Mouse (Mus musculus) kidney, embryonic 16.5 days (tissue): Measurements from ENCODE around the gene Narfl. TPM values are rescaled to one million over a fixed set of nuclear protein-coding genes. Genes with fewer than 3 reads are reported as not detected.

Experiments
- ATAC-seq: fragments of 200-750 bp; cut with Nextera tagmentation; 2 replicates; pipeline ENCODE4 v1.8.0; 2017; ENCODE audit warnings: moderate TSS enrichment; ENCODE audit not compliant: low FRiP score, low TSS enrichment
- H3K27ac ChIP-seq: fragments of 300-500 bp; sonication (generic); 2 replicates; pipeline ENCODE4 v1.5.1; 2014; ENCODE audit warnings: low read length
- H3K27me3 ChIP-seq: fragments of 300-500 bp; sonication (generic); 2 replicates; pipeline ENCODE4 v1.6.1; 2014; ENCODE audit warnings: low read length, control low read depth, mixed read lengths; ENCODE audit not compliant: insufficient read depth
- H3K36me3 ChIP-seq: fragments of 300-500 bp; sonication (generic); 2 replicates; pipeline ENCODE4 v1.6.1; 2014; ENCODE audit warnings: low read length, control low read depth, mixed read lengths; ENCODE audit not compliant: insufficient read depth
- H3K4me1 ChIP-seq: fragments of 300-500 bp; sonication (generic); 2 replicates; pipeline ENCODE4 v1.6.1; 2014; ENCODE audit warnings: low read length, control low read depth, mixed read lengths; ENCODE audit not compliant: insufficient read depth
- H3K4me2 ChIP-seq: fragments of 300-500 bp; sonication (generic); replicated peaks from 2 replicates; pipeline ENCODE4 v1.6.1; 2014; ENCODE audit warnings: low read depth, low read length
- H3K4me3 ChIP-seq: fragments of 300-500 bp; sonication (generic); 2 replicates; pipeline ENCODE4 v1.5.1; 2014; ENCODE audit warnings: mild to moderate bottlenecking, low read length
- H3K9ac ChIP-seq: fragments of 300-500 bp; sonication (generic); replicated peaks from 2 replicates; pipeline ENCODE4 v1.6.1; 2014; ENCODE audit warnings: low read length
- H3K9me3 ChIP-seq: fragments of 300-500 bp; sonication (generic); 2 replicates; pipeline ENCODE4 v1.6.1; 2016; ENCODE audit warnings: low read length, control low read depth
- WGBS: fragments of 180-500 bp; shearing (Covaris S2); extraction: QIAGEN DNeasy Blood & Tissue Kit; methylation state at CpG from one replicate; pipeline ENCODE4 v1.1.7; 2014; 5-methylcytosine and 5-hydroxymethylcytosine counted together
- polyA plus RNA-seq: library from polyadenylated mRNA; unstranded; fragments of >200 nt; fragmentation: Nextera tagmentation; extraction: Ambion mirVana; gene quantifications from 2 replicates; pipeline ENCODE4 v1.2.1, GENCODE M21; 2015

Gene Narfl
- polyA plus RNA-seq, 1 experiment from 2014 or later = 39.2 TPM

DNA sequence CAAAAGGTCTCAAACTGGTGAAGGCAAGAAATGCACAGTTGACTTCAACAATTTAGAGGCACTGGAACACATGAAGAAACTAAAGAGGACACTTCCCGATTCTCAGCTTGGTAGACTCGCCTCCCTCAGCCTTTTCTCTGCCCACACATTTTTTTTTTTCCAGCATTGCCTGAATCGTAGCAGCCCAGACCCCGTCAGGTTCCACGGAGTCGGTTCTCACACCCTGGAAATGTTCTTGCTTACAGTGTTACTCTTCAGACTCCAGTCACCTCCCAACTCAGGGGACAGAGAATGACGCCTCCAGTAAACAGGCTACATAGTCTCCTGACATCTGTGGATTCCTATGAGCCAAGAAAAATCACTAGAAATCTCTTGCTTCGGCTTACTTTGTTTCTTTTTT, 13.4 kb upstream of the Narfl start:
- 74% methylated on average over 8 of the region's 8 CpGs for WGBS

DNA sequence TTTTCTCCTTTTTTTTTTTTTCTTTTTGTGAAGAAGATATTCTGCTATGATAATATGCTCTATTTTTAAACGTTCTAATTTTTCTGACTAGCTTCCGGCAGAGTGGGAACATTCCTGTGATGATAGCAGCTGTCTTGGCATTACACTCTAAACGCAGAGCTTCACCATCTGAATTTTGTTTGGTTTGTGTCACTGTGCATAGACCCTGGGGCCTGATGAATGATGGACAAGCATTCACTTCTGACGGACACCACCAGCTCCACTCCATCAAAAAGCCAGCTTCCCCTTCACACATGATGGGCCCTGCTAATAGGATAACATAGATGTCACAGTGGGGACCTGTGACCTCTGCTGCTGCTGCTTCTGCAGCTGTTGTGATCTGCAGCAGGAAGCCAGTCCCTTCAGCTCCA, 12.0 kb upstream of the Narfl start:
- no peaks in the 10 kb centered on the region for H3K4me1 ChIP-seq
- no peak overlapping the region for H3K4me3 ChIP-seq
- no peaks in the 10 kb centered on the region for H3K36me3 ChIP-seq
- no peak overlapping the region for H3K9ac ChIP-seq
- no peak overlapping the region for H3K4me2 ChIP-seq
- no peaks in the 10 kb centered on the region for H3K9me3 ChIP-seq
- ATAC-seq = no peak
- WGBS = 55% methylated on average over 4 of the region's 4 CpGs
- H3K27ac ChIP-seq = no peak overlapping the region
- H3K27me3 ChIP-seq = no peaks in the 10 kb centered on the region

More for the DNA sequence above, 13.4 kb upstream of the Narfl start:
- Histone ChIP-seq H3K4me1 (no peaks in the 10 kb centered on the region), H3K36me3 (no peaks in the 10 kb centered on the region), H3K9ac (no peak overlapping the region), H3K4me3 (no peak overlapping the region), H3K27ac (no peak overlapping the region), H3K9me3 (no peaks in the 10 kb centered on the region), H3K27me3 (no peaks in the 10 kb centered on the region), H3K4me2 (no peak overlapping the region)
- no peak for ATAC-seq

DNA sequence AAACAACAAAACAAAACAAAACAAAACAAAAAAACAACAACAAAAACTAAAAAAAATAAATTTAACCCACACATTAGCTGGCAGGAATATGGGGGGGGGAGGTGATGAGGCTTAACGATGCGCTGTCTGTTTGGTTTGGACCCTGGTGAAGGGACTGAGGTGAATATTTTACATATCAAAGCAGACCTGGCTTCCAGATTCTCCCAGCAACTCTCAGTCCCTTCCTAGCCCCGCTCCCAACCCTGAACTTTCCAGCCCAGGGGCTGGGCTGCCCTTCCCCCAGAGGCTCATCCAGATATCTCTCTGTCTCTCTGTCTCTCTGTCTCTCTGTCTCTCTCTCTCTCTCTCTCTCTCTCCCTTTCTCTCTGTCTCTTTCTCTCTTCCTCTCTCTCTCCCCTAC, 11.0 kb upstream of the Narfl start:
- H3K9ac ChIP-seq = no peak overlapping the region
- 0 out of 2 replicates have a peak, but pooled peaks cover 2% of the 10 kb centered on the region for H3K27me3 ChIP-seq
- H3K36me3 ChIP-seq = no peaks in the 10 kb centered on the region
- no peaks in the 10 kb centered on the region for H3K4me1 ChIP-seq
- H3K27ac ChIP-seq = no peak overlapping the region
- WGBS = 31% methylated on average over 3 of the region's 3 CpGs
- H3K4me2 ChIP-seq = no peak overlapping the region
- ATAC-seq = no peak
- no peak overlapping the region for H3K4me3 ChIP-seq
- no peaks in the 10 kb centered on the region for H3K9me3 ChIP-seq

DNA sequence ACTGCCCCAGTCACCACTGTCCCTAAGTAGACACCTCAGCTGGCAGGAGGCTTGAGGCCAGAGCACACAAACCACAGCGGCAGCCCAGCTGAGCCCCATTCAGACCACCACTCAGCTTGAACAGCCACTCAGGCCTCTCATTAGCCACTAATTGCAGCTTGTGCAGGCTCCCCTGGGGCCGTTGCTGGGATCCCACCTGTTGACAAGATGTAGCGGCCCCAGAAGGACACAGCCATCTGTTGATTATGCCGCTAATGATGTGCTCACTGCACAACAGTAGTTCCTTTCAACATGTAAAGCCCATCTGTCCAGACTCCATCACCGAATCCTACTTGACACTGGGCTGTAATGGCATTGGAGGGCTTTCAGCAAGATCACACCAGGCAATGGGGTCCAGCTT, 7.7 kb upstream of the Narfl start:
- no peak for ATAC-seq
- no peaks in the 10 kb centered on the region for H3K9me3 ChIP-seq
- H3K27me3 ChIP-seq = peaks cover 12% of the 10 kb centered on the region; the same call in 1 of the 2 replicates
- H3K9ac ChIP-seq = no peak overlapping the region
- H3K4me1 ChIP-seq = no peaks in the 10 kb centered on the region
- no peak overlapping the region for H3K27ac ChIP-seq
- no peaks in the 10 kb centered on the region for H3K36me3 ChIP-seq
- no peak overlapping the region for H3K4me2 ChIP-seq
- H3K4me3 ChIP-seq = no peak overlapping the region
- WGBS = 54% methylated on average over 5 of the region's 5 CpGs

DNA sequence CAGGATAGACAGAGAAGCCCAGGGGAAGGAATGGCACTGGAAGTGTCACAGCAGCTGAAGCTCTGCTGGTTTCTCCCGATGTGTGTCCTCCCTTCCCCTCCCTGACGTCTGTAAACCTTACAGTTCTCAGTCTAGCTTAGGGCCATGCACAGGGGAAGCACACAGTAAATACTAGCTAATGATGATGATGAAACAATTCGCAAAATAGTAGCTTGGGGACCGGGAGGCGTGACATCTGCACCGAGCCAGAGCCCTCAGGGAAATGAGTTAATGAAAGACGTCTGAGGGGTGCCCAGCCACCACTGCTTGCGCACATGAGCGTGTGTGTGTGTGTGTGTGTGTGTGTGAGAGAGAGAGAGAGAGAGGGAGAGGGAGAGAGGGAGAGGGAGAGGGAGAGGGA, 4.2 kb upstream of the Narfl start:
- no peak overlapping the region for H3K27ac ChIP-seq
- no peak for ATAC-seq
- no peaks in the 10 kb centered on the region for H3K36me3 ChIP-seq
- no peaks in the 10 kb centered on the region for H3K9me3 ChIP-seq
- H3K9ac ChIP-seq = no peak overlapping the region
- H3K4me2 ChIP-seq = no peak overlapping the region
- 48% methylated on average over 9 of the region's 9 CpGs for WGBS
- H3K4me3 ChIP-seq = no peak overlapping the region
- H3K27me3 ChIP-seq = peaks cover 12% of the 10 kb centered on the region; the same call in 1 of the 2 replicates
- H3K4me1 ChIP-seq = peaks cover 4% of the 10 kb centered on the region

DNA sequence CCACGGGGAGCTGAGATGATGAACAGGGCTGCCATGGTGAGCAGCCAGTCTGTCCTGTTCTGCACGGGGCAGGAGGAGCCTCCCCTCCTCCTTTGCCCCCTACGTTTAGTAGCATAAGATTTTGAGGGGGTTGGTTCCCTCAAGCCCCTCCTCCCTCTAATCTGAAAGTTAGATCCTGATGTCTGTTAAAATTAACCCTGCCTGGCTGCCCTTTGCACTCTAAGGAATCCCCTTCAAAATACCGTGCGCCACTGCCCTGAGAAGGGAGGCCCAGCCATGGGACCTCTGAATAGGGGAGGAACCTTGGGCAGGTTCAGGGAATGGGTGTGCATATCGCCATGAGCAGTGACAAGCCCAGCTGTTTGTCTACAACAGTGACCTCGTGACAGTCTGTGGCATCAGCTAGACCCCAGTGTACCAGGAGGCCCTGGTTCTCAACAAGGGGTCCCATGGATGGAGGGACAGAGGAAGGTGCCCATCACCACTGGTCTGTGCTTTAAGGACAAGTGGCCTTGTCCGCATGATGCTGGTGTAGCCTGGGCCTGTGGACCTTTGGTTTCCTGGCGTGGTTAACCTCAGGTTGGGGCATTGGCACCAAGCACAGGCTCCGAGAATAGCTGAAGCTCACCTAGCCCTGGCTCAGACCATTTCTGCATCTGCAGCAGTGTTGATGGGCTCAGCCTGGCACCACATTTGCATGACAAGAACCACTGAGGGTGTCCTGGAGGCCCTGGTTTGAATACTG, 1.9 kb downstream of the Narfl start:
- peak; percentile 33; the same call in 1 of the 2 replicates for ATAC-seq
- Histone ChIP-seq H3K4me1 (peaks cover 8% of the 10 kb centered on the region), H3K27ac (no peak overlapping the region), H3K9ac (no peak overlapping the region), H3K4me3 (no peak overlapping the region), H3K27me3 (no peaks in the 10 kb centered on the region), H3K9me3 (no peaks in the 10 kb centered on the region), H3K4me2 (no peak overlapping the region), H3K36me3 (peaks cover 19% of the 10 kb centered on the region)
- 69% methylated on average over 10 of the region's 10 CpGs for WGBS

DNA sequence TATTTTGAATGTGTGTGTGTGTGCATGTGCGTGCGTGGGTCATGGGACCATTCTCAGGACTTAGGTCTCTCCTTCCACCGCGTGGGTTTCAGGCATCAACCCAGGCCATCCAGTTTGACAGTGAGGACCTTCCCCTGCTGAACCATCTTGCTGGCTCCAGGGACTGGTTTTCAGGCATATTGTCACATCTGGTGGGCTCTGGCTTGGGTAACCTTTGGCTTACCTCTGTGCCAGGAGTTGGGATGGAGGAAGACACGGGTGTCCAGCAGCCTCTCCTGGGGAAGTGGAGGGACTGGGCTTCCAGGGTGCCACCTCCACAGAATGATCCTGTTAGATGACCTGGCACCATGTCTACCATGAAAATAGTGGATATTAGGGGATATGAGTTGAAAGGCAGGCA, 4.4 kb downstream of the Narfl start:
- ATAC-seq = no peak
- WGBS = 94% methylated on average over 5 of the region's 5 CpGs
- H3K9me3 ChIP-seq = no peaks in the 10 kb centered on the region
- no peak overlapping the region for H3K4me3 ChIP-seq
- H3K4me2 ChIP-seq = no peak overlapping the region
- H3K27me3 ChIP-seq = no peaks in the 10 kb centered on the region
- H3K36me3 ChIP-seq = peaks cover 41% of the 10 kb centered on the region
- no peak overlapping the region for H3K27ac ChIP-seq
- peaks cover 8% of the 10 kb centered on the region for H3K4me1 ChIP-seq
- H3K9ac ChIP-seq = no peak overlapping the region

DNA sequence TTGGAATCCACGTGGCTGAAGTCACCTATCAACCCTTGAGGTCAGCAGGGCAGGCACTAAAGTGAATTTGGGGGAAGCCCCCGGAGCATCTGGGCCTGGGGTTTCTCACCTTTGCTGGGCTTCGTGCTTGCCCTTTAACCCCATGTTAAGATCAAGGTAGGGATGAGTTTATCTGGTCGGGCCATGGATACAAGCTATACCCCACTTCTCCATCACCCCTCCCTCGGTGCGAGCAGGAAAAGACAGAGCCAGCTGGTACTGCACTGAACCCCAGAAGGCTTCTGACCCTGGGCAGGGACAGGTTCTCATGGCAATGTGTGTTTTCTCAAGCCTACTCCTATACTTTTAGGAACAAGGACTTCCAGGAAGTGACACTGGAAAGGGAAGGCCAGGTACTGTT, 7.8 kb downstream of the Narfl start:
- peaks cover 45% of the 10 kb centered on the region for H3K36me3 ChIP-seq
- 70% methylated on average over 6 of the region's 6 CpGs for WGBS
- H3K4me3 ChIP-seq = no peak overlapping the region
- no peak overlapping the region for H3K27ac ChIP-seq
- no peaks in the 10 kb centered on the region for H3K27me3 ChIP-seq
- H3K9me3 ChIP-seq = no peaks in the 10 kb centered on the region
- ATAC-seq = no peak
- H3K4me1 ChIP-seq = peaks cover 16% of the 10 kb centered on the region
- no peak overlapping the region for H3K4me2 ChIP-seq
- no peak overlapping the region for H3K9ac ChIP-seq

DNA sequence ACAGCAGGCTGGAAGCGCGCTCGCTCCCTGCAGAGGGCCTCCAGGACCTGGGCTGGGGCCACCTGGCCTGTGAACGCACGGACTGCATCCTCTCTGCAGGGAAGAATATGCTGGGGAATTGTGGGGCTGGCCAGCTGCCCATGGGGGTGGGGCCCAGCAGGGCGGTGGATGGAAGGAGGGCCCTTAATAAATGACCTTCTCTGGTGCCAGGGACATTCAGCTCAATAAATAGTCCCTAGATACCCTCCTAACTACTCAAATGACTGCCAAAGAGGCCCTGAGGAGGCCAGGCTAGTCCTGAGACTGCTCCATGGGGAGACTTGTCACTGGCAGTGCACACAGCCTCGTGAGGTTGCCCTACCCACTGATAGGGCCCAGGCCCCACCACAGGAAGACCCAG, 9.5 kb downstream of the Narfl start:
- H3K36me3 ChIP-seq = peaks cover 36% of the 10 kb centered on the region
- no peak overlapping the region for H3K4me3 ChIP-seq
- H3K27me3 ChIP-seq = no peaks in the 10 kb centered on the region
- ATAC-seq = no peak
- peaks cover 16% of the 10 kb centered on the region for H3K4me1 ChIP-seq
- H3K9me3 ChIP-seq = no peaks in the 10 kb centered on the region
- H3K27ac ChIP-seq = no peak overlapping the region
- no peak overlapping the region for H3K9ac ChIP-seq
- H3K4me2 ChIP-seq = no peak overlapping the region
- 81% methylated on average over 7 of the region's 7 CpGs for WGBS

DNA sequence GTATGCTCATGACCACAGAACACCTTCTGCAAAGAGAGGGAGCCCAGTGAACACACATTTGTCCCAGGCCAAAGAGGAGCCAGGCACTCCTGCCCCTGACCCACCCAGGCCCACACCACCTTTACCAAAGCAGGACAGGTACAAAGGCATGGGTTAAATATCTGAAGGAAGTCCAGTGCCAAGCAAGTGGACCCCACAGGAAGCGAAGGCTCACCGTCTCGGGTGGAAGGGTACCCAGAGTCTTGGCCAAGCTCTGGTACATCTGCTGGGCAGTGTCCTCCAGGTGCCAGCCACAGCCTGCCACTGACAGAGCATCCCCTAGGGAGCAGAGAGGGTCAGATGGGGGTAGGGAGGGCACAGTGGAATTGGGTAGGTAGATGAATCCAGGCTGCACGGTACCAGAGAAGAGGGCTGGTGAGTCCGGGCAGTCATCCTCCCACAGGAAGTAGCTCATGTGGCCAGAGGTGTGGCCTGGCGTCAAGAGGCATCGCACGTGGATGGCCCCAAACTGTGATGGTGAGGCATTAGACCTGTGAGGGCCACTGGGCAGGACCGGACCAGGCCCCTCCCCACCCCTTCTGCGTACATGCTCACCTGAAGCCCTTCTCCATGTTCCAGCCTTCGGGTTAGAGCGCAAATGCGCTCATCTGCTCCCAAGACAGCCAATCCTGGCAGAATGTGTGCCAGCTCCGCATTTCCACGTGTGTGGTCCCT, 10.4 kb downstream of the Narfl start:
- peak overlapping the region; percentile 86 for H3K9ac ChIP-seq
- peaks cover 16% of the 10 kb centered on the region for H3K4me1 ChIP-seq
- no peak overlapping the region for H3K27ac ChIP-seq
- peaks cover 36% of the 10 kb centered on the region for H3K36me3 ChIP-seq
- no peak for ATAC-seq
- H3K27me3 ChIP-seq = no peaks in the 10 kb centered on the region
- peak overlapping the region; percentile 85 for H3K4me3 ChIP-seq
- WGBS = 71% methylated on average over 15 of the region's 15 CpGs
- no peaks in the 10 kb centered on the region for H3K9me3 ChIP-seq
- peak overlapping the region; percentile 90 for H3K4me2 ChIP-seq
